Mouse (Mus musculus): ENCODE measurements around the gene Dcaf11.

The Dcaf11 gene

DNA sequence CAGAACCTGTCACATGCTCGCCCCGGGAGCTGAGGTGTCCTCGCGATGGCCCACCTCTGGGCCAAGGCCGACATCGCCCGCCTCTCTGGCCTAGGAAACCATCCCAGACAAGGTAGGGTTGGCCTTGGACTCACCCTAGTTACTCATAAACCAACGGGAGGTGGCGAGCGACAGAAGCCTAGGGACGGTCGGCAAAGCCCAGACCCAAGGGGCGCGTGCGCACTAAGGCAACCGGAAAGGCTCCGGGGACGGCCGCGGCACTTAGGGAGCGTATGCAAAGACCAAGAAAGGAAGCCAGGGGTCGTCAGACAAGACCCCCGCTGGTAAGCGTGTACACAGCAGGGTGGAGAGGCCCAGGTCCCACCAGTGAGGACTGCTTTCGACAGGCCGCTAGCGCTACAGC lies at the start of gene Dcaf11:
Dcaf11 (plus strand) TSS at position 208 of the 403 bp plus-strand sequence.
- peak; percentile 91 for DNase-seq (ENCODE audit: low spot score)

DNA sequence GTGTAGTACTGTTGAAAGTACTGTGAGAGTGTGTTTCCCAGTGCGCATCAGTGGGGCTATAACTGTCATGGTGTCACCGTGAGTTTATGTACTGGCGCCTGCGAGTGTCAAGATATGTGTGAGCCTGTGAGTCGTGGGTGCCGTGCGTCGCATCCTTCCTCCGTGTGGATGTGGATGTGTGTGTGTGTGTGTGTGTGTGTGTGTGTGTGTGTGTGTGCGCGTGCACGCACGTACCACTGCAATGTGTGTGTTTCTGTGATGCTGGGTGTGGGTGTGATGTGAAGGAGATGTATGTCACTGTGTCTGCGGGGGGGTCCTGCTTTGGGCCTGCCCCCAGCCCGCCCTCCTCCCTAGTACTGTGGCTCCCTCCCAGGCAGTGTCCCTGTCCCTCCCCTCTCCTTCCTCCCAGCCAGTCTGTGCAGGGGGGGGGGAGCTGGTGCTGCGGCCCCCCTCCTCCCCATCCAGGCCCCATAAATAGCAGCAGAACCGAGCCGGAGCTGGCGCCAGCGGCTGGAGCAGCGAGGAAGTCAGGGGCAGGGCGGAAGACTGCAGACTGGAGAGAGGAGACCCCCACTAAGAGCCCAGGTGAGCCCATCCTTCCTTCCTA lies 49.6 kb upstream of the Dcaf11 start, which contains the start of gene Cpne6:
Cpne6 (plus strand) TSS at position 321 of the 607 bp plus-strand sequence.
- DNase-seq (ENCODE audit: low spot score): peak; percentile 60

DNA sequence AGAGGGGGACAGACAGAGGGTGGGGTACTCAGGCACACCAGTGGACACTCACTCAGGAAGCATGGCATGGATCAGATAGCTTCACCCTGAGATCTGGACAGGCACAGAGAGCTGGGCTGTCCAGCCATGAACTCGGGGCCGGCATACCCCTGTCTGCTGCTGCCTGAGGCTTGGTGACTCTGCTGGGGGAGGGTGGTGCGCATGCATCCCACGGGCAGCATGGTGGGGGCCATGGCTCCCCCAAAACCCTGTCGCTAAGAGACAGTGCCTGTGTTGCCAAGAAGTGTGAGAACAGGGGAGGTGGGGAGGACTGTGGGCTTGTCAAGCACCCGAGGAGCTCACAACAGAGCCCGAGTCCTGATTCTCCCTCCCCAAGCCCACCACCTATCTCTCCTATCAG lies 48.8 kb upstream of the Dcaf11 start:
- DNase-seq (ENCODE audit: low spot score): peak; percentile 74

DNA sequence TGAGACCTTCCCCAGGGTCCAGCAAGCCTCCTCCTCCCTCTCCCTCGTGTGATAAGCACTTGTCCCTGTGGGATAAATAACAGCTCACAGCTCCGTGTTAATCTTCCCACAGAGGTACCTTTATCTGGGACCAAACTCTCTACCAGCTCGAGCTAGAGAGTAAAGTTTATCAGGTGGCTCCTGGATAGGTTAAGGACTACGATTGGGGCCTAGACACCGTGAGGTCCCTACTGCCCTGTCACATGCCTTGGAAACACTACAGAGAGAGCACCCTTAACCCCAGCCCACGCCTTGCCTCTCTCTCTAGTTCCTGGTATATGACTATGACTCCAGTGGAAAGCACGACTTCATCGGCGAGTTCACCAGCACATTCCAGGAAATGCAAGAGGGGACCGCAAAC lies 45.9 kb upstream of the Dcaf11 start:
- DNase-seq (ENCODE audit: low spot score): no peak

DNA sequence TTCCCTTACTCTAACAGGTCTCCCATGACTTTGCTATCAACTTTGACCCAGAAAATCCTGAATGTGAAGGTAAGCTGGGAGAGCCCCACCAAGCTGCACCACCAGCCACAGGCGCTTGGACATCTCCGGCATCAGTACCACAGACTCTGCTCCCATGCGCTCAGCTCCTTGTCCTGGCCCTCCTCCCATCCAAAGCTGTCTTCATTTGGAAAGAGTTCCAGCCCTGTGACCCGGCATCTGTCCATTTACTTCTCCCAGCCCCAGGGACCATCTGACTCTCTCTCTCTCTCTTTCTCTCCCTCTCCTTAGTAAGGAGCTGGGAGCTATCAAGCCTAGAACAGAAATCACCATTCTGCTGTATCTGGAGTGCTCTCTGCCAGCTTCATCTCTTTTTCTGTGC lies 44.0 kb upstream of the Dcaf11 start:
- DNase-seq (ENCODE audit: low spot score): no peak

DNA sequence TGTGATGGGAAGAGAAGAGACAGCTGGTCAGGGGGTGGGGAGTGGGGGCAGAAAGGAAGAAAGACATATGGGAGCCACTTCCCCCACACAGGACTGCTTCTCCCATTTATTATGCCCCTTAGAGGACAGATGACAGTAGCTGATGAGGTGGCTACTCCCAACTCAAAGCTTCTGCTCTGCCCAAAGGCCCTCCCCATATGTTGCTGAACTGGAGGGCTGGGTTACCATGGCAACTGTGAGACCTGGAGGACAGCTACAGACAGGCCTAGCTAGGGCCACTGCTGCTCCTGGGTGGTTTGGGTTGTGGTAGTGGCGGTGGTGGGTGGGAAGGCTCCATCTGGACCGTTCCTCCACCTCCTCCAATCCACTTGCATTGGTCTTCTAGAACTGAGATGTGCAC lies 40.9 kb upstream of the Dcaf11 start:
- peak; percentile 71 for DNase-seq (ENCODE audit: low spot score)

DNA sequence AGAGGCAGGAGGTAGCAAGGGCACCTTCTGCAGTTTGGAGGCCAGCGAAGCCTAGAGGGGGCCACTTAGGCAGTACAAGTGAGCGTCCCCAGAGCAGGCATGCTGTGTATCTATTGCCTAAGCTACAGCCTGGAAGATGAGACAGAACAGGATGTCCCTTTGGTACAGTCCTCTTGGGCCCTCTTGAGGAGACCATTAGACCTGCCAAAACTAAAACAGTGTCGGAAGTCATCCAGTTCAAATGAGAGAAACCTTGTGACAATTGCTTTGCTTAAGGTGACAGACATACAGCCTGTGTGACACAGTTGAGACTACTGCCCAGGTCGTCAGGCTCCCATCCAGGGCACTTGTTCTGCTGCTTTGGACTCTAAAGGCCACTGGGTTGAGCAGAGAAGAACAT lies 40.2 kb upstream of the Dcaf11 start:
- no peak for DNase-seq (ENCODE audit: low spot score)

DNA sequence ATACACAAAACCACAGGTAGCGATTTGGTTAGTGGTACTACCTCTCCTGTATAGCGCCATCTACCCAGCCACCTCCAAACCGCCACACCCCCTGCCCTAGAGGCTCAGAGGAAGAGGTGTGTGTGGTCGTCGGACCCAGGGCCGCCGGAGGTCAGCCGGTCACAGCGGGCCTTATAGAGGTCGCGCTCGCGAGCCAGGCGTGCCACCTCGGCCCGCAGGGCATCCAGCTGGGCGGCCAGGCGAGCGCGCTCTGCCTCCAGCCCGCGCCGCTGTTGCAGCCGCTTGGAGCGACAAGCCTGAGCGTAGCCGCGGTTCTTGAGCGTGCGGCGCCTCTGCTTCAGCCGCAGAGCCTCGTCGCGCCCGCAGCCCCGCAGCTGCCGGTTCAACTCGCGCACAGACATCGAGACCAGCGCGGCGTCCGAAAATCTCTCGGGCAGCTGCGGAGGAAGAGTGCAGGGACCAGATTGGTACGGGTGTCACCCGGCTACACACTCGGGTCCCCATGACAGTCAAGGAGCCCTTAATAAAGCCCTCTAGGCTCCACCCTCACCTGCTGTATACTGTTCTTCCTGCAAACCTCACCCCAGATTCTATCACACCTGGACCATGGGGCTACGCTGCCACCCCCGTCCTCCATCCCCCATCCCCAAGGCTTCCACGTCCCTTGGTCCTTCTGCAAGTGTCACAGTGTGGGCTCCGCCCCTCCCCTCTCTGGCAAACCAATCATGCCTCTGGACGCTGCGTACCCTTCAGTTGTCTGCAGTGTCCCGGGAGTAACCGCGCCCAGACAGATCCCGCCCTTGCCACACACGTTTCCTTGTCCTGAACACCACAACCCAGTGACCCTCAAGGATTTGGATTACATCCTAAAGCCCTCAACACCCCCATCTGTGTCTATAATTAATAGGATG lies 39.1 kb upstream of the Dcaf11 start:
- DNase-seq (ENCODE audit: low spot score): no peak

DNA sequence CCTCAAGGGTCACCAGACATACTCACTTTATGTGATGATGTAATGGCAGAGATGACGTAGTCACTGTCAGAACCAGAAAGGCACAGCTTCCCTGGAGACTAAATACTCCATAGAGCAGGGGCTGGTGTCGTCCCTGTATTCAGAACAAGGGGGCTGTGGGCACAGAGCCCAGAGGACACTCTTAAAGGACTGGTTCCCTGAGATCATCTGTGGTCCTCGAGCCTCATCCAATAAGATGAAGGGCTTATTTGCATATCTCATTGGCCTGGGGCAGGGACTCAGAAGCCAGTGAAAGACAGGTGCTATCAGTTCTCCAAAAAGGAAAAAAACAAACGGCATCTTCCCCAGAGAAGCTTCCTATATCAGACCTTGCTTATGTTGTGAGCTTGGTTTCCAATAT lies 35.7 kb upstream of the Dcaf11 start:
- DNase-seq (ENCODE audit: low spot score): no peak

DNA sequence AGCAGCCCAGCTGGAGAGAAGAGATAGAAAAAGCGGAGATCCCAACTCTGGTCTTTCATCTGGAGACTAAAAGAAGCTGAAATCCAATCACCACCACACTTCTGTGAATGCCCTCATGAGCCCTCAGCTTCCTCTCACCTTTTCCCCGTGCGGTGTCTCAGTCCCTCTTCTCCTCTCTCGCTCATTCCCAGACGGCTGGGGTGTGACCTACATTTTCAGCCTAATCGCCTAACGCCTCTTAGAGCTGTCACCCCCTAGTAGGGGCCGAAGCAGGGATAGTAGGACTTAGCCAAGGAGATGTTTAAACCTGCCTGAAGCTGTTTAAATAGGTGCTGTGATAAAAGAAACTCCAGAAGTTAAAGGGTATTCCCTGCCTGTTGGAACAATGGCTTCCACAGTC lies 35.0 kb upstream of the Dcaf11 start, which contains the start of gene Nrl:
Nrl (minus strand) TSS at position 197 of the 400 bp plus-strand sequence.
- DNase-seq (ENCODE audit: low spot score): no peak

DNA sequence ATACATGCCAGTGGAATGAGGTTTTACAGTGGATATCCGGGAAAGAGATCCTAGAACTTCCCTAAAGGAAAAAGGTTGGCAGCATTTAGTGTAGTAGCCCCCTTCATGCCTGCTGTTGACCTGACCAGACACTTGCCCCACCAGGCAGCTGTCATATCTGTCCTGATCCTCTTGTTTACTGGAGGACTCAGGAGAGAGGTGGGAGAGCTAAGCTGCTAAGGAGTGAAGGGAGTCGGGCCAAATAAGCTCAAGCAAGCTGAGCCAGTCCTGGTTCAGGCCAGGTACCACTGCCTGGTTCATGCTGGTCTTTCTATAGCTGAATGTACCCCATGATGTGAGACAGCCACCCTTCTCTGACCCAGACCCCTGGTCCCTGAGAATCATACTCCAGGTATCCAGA lies 33.1 kb upstream of the Dcaf11 start:
- no peak for DNase-seq (ENCODE audit: low spot score)

DNA sequence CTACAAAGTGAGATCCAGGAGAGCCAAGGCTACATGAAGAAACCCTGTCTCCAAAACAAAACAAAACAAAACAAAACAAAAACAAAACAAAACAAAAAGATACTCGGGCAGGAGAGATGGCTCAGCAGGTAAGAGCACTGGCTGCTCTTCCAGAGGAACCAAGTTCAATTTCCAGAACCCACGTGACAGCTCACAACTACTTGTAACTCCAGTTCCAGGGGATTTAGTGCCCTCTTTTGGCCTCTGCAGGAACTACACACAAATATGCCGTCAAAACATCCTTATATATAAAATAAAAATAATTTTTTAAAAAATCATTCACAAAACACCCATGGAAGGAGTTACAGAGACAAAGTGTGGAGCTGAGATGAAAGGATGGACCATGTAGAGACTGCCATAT lies 31.9 kb upstream of the Dcaf11 start:
- no peak for DNase-seq (ENCODE audit: low spot score)

DNA sequence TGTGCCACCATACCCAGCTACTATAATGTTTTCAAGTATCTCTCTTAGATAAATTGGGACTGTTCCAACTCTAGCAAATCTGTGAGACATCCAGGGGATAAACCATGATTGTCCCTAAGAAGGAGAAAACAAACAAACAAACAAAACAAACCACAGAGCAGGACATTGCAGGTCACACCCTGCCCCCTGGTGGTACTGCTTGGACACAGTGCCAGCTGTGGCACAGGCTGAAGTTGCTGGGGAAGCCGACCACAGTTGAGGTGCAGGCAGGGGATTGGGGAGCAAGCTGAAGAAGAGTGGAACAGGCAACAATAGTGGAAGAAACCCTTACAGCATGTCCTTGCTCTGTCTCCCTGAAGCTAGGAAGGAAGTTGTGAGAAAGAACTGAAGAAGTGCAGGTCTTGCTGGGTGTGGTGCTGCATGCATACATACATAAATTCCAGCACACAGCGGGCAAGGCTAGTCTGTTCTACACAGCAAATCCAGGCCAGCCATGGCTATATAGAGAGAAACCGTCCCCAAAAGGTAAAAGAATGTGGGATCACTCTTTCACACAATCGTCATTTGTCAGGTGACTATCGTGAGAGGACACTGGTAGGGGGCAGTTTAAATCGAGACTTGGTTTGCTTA lies 23.6 kb upstream of the Dcaf11 start:
- DNase-seq (ENCODE audit: low spot score): peak; percentile 55

DNA sequence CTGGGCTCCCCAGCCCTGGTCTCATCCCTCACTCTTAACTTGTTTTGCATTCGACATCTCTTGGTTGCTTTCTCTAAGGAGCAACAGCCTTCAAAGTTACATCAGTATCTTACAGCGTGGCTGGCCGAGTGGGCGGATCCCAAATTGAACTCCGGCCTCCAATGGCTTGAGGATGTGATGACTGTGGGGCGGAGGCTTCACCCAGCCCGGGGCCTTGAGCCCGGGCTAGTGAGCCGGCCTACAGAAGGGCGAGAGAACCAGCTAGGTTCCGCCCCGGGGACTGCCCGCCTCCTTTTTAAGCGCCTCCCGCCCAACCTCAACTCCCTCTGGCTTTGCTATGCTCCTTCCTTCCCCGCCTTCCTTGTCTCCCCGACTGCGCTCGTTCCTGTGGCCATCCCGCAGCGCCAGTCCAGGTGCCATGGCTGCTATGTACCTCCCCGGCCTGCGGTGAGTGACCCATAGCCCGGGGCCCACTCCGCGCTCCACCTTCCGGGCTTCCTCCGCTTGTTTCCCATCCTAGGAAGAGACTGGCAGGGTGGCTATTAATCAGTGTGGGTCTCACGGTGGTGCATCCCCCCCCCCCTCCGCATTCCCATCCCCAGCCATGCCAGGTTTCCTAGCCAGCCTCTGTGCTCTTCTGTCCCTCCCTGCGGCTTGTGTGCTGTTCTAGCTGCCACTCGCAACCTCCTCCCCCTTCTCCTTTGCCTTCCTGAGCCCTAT lies 19.6 kb upstream of the Dcaf11 start, which contains the start of gene Pck2:
Pck2 (plus strand) TSS at position 200 of the 720 bp plus-strand sequence.
- peak; percentile 80 for DNase-seq (ENCODE audit: low spot score)

DNA sequence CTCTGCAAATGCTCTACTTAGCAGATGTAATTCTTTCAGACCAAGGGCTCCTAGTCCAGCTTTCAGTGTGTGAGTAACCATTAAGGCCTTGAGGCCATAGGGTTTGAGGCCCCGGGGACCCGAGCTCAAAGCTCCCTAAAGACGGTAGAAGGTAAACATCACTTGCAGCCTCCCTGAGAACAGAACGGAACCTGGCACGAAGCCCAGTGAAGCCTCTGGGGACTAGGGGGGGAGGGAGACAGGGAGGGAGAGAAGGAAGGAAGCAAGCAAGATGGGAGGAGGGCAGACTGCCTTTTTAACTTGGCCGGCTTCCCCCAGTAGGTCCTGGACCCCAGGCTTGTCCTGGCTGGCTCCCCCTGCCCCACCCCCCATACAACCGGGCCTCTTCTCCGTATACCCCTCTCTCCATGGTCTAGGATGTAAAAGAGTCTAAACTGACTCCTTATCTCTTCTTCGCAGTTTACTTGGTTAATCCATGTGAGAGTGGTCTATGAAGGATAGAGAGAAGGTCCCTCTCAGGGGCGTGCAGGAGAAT lies 19.0 kb upstream of the Dcaf11 start:
- DNase-seq (ENCODE audit: low spot score): peak; percentile 73

DNA sequence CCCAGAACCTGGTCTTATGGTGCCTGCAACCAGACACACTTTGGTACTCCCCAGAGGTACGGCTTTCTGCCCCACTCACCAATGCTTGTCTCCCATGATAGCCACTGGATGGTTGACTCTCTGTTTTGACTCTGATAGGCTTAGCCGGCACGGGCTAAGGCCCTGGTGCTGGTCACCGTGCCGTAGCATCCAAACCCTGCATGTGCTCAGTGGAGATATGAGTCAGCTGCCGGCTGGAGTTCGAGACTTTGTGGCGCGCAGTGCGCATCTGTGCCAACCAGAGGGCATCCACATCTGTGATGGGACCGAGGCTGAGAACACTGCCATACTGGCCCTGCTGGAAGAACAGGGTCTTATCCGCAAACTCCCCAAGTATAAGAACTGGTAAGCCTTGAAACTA lies 17.5 kb upstream of the Dcaf11 start:
- no peak for DNase-seq (ENCODE audit: low spot score)

DNA sequence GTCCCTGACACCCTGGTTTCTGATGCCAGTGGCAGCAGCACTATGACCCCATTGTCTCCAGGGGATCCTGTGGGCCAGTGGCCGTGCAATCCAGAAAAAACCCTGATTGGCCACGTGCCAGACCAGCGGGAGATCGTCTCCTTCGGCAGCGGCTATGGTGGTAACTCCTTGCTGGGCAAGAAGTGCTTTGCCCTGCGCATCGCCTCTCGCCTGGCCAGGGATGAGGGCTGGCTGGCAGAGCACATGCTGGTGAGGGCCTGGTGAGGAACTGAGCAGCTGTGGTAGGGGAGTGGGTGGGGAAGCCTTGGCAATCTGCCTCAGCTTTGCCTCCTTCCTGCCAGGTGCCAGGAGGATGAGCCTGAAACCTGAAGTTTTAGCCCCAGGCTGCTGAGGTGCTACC lies 15.5 kb upstream of the Dcaf11 start:
- no peak for DNase-seq (ENCODE audit: low spot score)

DNA sequence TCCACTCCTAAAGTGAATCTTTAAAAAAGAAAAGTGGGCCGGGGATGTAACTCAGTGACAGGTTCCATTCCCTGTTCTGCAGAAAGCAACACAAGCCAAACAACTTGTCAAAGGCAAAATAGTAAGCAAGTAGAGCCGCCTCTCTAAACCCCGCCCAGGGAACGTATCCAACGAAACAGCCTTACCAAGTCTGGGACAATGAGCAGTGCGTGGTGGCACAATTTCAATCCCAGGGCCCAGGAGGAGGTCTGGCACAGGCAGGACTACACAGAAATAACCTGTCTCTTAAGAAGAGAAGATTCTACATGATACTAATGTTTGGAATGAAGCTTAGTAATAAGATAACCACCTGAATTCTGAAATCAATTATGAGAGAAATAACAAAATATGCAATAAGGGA lies 9.6 kb upstream of the Dcaf11 start:
- DNase-seq (ENCODE audit: low spot score): no peak

DNA sequence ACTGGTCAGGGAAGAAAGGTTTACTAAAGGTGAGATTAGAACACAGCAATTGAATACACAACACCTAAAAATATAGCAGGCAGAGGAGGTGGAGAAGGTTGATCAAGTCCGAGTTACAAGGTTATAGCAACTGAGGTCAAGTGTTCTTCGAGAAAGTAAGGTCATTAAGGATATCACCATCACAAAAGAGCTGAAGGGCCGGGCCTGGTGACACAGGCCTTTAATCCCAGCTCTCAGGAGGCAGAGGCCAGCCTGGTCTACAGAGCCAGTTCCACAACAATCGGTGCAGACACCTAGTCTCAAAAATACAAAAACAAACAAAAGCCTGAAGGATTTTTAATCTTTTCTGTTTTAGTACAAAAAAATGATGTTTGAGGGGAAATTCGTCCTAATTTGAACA lies 8.5 kb upstream of the Dcaf11 start:
- DNase-seq (ENCODE audit: low spot score): no peak

DNA sequence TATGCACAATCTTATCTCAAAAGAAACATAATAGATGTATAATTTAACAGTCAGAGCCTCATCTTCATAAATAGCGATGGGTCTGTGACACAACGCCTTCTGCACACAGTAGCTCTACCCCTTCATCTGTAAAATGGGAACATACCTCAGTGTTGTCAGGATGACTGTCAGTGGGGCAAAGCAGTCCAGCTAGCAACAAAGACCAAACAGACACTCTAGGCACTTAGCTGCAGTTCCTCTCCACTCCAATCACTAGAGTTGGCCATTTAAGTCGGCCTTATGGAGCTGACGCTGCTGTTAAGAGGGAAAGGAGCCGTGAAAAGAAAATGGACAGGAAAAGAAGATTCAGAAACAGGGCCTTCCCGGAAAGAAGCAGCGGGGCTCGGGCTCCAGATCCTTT lies 8.0 kb upstream of the Dcaf11 start:
- no peak for DNase-seq (ENCODE audit: low spot score)

DNA sequence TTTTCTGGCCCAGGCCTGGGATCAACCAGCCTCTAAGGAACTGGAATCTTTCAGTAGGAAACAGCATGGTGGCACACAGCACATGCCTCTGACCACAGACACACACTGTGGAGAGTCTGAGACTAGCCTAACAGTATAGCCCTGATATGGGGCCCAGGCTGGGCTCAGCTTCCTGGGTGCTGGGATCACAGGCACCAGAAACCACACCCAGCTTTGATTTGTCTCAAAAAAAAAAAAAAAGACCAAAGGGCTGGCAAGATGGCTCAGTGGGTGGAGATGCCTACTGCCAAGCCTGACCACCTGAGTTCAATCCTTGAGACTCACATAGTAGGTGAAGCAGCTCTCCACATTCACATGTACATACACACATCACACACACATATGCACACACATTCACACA lies 5.2 kb upstream of the Dcaf11 start:
- DNase-seq (ENCODE audit: low spot score): no peak

DNA sequence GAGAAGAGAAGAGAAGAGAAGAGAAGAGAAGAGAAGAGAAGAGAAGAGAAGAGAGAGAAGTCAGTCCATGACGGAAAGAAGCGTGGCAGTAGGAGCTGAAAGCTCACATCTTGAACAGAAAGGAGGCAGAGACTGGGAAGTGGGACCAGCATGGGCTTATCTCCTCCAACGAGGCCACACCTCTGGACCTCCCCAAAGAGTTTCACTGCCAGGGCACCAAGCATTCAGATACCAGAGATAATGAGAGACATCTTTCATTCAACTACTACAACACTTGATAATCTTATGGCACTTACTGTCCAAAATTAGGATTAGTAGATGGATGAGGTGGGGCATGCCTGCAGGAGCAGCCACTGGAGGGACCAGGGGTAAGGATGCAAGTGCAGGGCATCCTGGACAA lies 4.0 kb upstream of the Dcaf11 start:
- no peak for DNase-seq (ENCODE audit: low spot score)

Measured in layer of hippocampus, adult 11-12 months (tissue).